Mouse (Mus musculus): ENCODE results near the gene Synj2.

DNA sequence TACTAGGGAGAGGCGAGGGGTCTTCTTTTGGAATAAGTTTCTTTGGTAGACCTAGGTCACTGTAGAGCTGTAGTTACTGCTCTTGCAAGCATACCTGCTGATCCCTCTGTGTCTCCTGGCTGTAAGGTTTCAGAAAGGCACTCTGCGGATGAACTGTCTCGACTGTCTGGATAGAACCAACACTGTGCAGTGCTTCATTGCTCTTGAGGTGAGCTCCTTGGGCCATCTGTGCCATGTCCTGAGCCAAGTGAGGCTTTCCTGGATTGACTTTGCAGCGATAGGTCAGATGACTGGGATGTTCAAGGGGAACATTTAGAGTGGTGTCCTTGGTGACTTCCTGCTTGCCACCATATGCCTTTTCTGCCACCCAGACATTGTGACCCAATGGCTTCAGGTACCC lies 68.5 kb downstream of the Synj2 start:
- TF ChIP-seq CTCF (IDR thresholded peaks at IDR 0.05; ENCODE audit: low read depth, low read length) (no peak), POLR2A (IDR thresholded peaks at IDR 0.05; ENCODE audit: extremely low read depth, insufficient read depth, low read length) (no peak)
